ENCODE assay signal across 8 mouse cellular contexts in genomic region chr3:99253092-99253488, GRCm38 (mm10). TPM values are rescaled to one million over a fixed set of nuclear protein-coding genes. Genes with fewer than 3 reads are reported as not detected.
DNase-seq lines count a peak whose midpoint lies in the region; ATAC-seq and TF ChIP-seq lines count a peak whose summit lies in the region.
"Had no signal": no experiment of that assay in that cellular context is flagged by ENCODE, and none has a peak within 500 bp of the region (broad histone marks: within the 10 kb centered on the region; RNA-seq: fewer than 3 reads in every experiment).

No protein-coding gene starts in this region.

- no peak overlapping the region for H3ac ChIP-seq in C2C12 (ENCODE audit: control insufficient read depth, insufficient read length, low read depth)

- peak overlapping the region; percentile 56 for H3K4me3 ChIP-seq in C2C12 (ENCODE audit: insufficient read depth, poor library complexity, severe bottlenecking)
- 0 out of 2 replicates have a peak overlapping the region, but pooled peaks have one; percentile 33 for H3K4me3 ChIP-seq in forebrain, embryonic 15.5 days
- H3K4me3 ChIP-seq in limb, embryonic 14.5 days (replicated peaks; ENCODE audit: low read length): peak overlapping the region; percentile 80

- peak; percentile 17; the same call in 1 of the 2 replicates for ATAC-seq in forebrain, embryonic 15.5 days (replicated peaks)
- peak; percentile 87 for ATAC-seq in limb, embryonic 14.5 days (ENCODE audit: low FRiP score, low read depth)
- no peak for ATAC-seq in cerebellum, adult (ENCODE audit: insufficient number of reproducible peaks, low FRiP score, low TSS enrichment)

- peaks cover 6% of the 10 kb centered on the region for H3K79me3 ChIP-seq in C2C12 (ENCODE audit: low read depth)

- peaks cover 13% of the 10 kb centered on the region for H3K4me1 ChIP-seq in forebrain, embryonic 15.5 days
- H3K4me1 ChIP-seq in limb, embryonic 14.5 days (ENCODE audit: control insufficient read depth, insufficient read depth, low read length): peaks cover 41% of the 10 kb centered on the region

- H3K27ac ChIP-seq in forebrain, embryonic 15.5 days (replicated peaks): no peak overlapping the region
- H3K27ac ChIP-seq in limb, embryonic 14.5 days (replicated peaks; ENCODE audit: low read depth, low read length): peak overlapping the region; percentile 98

- peaks cover 41% of the 10 kb centered on the region for H3K79me2 ChIP-seq in C2C12 (ENCODE audit: control insufficient read depth, insufficient read depth)

- H3K9me3 ChIP-seq in forebrain, embryonic 15.5 days: no peaks in the 10 kb centered on the region
- H3K9me3 ChIP-seq in limb, embryonic 14.5 days (ENCODE audit: control insufficient read depth, low read length): no peaks in the 10 kb centered on the region

- under 1% methylated on average over 11 of the region's 12 CpGs for WGBS in forebrain, embryonic 15.5 days
- 2% methylated on average over 12 of the region's 12 CpGs for WGBS in limb, embryonic 14.5 days

- TF ChIP-seq POLR2A in limb, embryonic 14.5 days (IDR thresholded peaks at IDR 0.05; ENCODE audit: borderline replicate concordance, extremely low read depth, insufficient read depth, insufficient read length): no peak

- H3K27me3 ChIP-seq in C2C12 (ENCODE audit: control insufficient read depth, insufficient read depth, insufficient read length): no peaks in the 10 kb centered on the region
- H3K27me3 ChIP-seq in forebrain, embryonic 15.5 days: peaks cover 91% of the 10 kb centered on the region
- peaks cover 13% of the 10 kb centered on the region for H3K27me3 ChIP-seq in limb, embryonic 14.5 days (ENCODE audit: control insufficient read depth, insufficient read depth, low read length)

- no peak for TF ChIP-seq CTCF in C2C12 (IDR thresholded peaks at IDR 0.05; ENCODE audit: control insufficient read depth, insufficient read depth, insufficient read length)

- no peaks in the 10 kb centered on the region for H3K36me3 ChIP-seq in C2C12 (ENCODE audit: control insufficient read depth, insufficient read depth)
- no peaks in the 10 kb centered on the region for H3K36me3 ChIP-seq in forebrain, embryonic 15.5 days
- H3K36me3 ChIP-seq in limb, embryonic 14.5 days (ENCODE audit: control insufficient read depth, insufficient read depth, low read length): peaks cover 17% of the 10 kb centered on the region

- H3K4me2 ChIP-seq in forebrain, embryonic 15.5 days (replicated peaks): no peak overlapping the region
- peak overlapping the region; percentile 72 for H3K4me2 ChIP-seq in limb, embryonic 14.5 days (replicated peaks; ENCODE audit: low read depth, low read length, severe bottlenecking)

- DNase-seq in ES-CJ7 (ENCODE audit: low read depth, low spot score): peak; percentile 77
- DNase-seq in limb, embryonic 14.5 days (ENCODE audit: low spot score): peak; percentile 94
- no peak for DNase-seq in layer of hippocampus, postnatal 14 days (ENCODE audit: low spot score in 2 of 2)
- no peak for DNase-seq in spleen, postnatal 10 days (ENCODE audit: low spot score in 2 of 2)

- no peak overlapping the region for H3K9ac ChIP-seq in forebrain, embryonic 15.5 days (replicated peaks)
- H3K9ac ChIP-seq in limb, embryonic 14.5 days (ENCODE audit: low read depth, low read length, severe bottlenecking): peak overlapping the region; percentile 98

TF ChIP-seq in C2C12, 6 proteins besides CTCF, POLR2A, EP300 and RAD21:
- TF ChIP-seq MAX (IDR thresholded peaks at IDR 0.05): no peak
- no peak for TF ChIP-seq MYOG (IDR thresholded peaks at IDR 0.05; ENCODE audit: control insufficient read depth, extremely low read depth, insufficient read length)
- TF ChIP-seq FOSL1 (IDR thresholded peaks at IDR 0.05; ENCODE audit: insufficient read depth, low read length, poor library complexity, severe bottlenecking): no peak
- TF ChIP-seq CEBPB (IDR thresholded peaks at IDR 0.05; ENCODE audit: low read depth): no peak
- no peak for TF ChIP-seq MYOD1 (IDR thresholded peaks at IDR 0.05; ENCODE audit: control insufficient read depth, insufficient read length, low read depth)
- TF ChIP-seq USF1 (IDR thresholded peaks at IDR 0.05; ENCODE audit: low read depth): no peak

RNA-seq across cellular contexts. Expression of gene Tbx15, which starts 12.9 kb away (rescaled TPM):
- 5.0 TPM for polyA plus RNA-seq in C2C12 (2012; fragmentation: generic; extraction: Trizol)
- 0.56 and 0.69 TPM in 2 replicates for polyA plus RNA-seq in forebrain, embryonic 15.5 days (2015; fragmentation: Nextera tagmentation; extraction: Ambion mirVana)
- polyA plus RNA-seq in limb, embryonic 14.5 days (2012; rRNA removed): 66.6 and 76.3 TPM in 2 replicates
- 25.5 and 26.6 TPM in 2 replicates for polyA plus RNA-seq in limb, embryonic 14.5 days (2014; fragmentation: Nextera tagmentation; extraction: Ambion mirVana)
- 1 to 10 TPM in 1 of 2 experiments, under 1 TPM in 1; 0.74 to 1.0 TPM for total RNA-seq in layer of hippocampus, postnatal 14 days (2021)
- total RNA-seq: neutrophil, adult 5-6 weeks had no signal

Comparison
In these comparisons a context has a peak if more than half of its experiments do, and no peak if none do; other contexts are left out.
1. DNase-seq: peak in ES-CJ7 (single experiment) and limb, embryonic 14.5 days (single experiment); none in layer of hippocampus, postnatal 14 days (0 of 2) and spleen, postnatal 10 days (0 of 2).
2. Peak in every context shown above with its lines, with median percentiles within 50 percentile points of each other: H3K4me3 ChIP-seq.